Mouse (Mus musculus) heart, embryonic 16.5 days (tissue): Measurements from ENCODE around the gene Pex26. TPM values are rescaled to one million over a fixed set of nuclear protein-coding genes. Genes with fewer than 3 reads are reported as not detected.

Experiments used
- ATAC-seq: fragments of 200-750 bp; cut with Nextera tagmentation; replicated peaks from 2 replicates; pipeline ENCODE4 v1.8.0; 2017; ENCODE audit warnings: moderate number of reproducible peaks; ENCODE audit not compliant: insufficient read depth, low FRiP score; ENCODE audit errors: extremely low read depth
- H3K27ac ChIP-seq: fragments of 300-500 bp; sonication (generic); 2 replicates; pipeline ENCODE4 v1.5.1; 2014; ENCODE audit warnings: mild to moderate bottlenecking, low read length, control low read depth, moderate library complexity
- H3K27me3 ChIP-seq: fragments of 300-500 bp; sonication (generic); 2 replicates; pipeline ENCODE4 v1.6.1; 2014; ENCODE audit warnings: low read length, mixed read lengths; ENCODE audit not compliant: control insufficient read depth, insufficient read depth
- H3K36me3 ChIP-seq: fragments of 300-500 bp; sonication (generic); 2 replicates; pipeline ENCODE4 v1.6.1; 2014; ENCODE audit not compliant: control insufficient read depth, insufficient read depth
- H3K4me1 ChIP-seq: fragments of 300-500 bp; sonication (generic); 2 replicates; pipeline ENCODE4 v1.6.1; 2014; ENCODE audit warnings: low read length, mixed read lengths; ENCODE audit not compliant: control insufficient read depth, insufficient read depth
- H3K4me2 ChIP-seq: fragments of 300-500 bp; sonication (generic); 2 replicates; pipeline ENCODE4 v1.6.1; 2014; ENCODE audit warnings: low read depth, mild to moderate bottlenecking, control low read depth, low read length
- H3K4me3 ChIP-seq: fragments of 300-500 bp; sonication (generic); 2 replicates; pipeline ENCODE4 v1.5.1; 2014; ENCODE audit warnings: mild to moderate bottlenecking, control low read depth, low read length
- H3K9ac ChIP-seq: fragments of 300-500 bp; sonication (generic); 2 replicates; pipeline ENCODE4 v1.6.1; 2014; ENCODE audit warnings: low read length, control low read depth
- H3K9me3 ChIP-seq: fragments of 300-500 bp; sonication (generic); replicated peaks from 2 replicates; pipeline ENCODE4 v1.6.1; 2016; ENCODE audit warnings: low read length; ENCODE audit not compliant: control insufficient read depth
- WGBS: fragments of 180-500 bp; shearing (Covaris S2); extraction: QIAGEN DNeasy Blood & Tissue Kit; methylation state at CpG from one replicate; pipeline ENCODE4 v1.1.7; 2014; 5-methylcytosine and 5-hydroxymethylcytosine counted together
- polyA plus RNA-seq: library from polyadenylated mRNA; unstranded; fragments of >200 nt; fragmentation: Nextera tagmentation; extraction: Ambion mirVana; gene quantifications from 2 replicates; pipeline ENCODE4 v1.2.1, GENCODE M21; 2015

Gene Pex26
- polyA plus RNA-seq, 1 experiment from 2014 or later, result 6.7 TPM

DNA sequence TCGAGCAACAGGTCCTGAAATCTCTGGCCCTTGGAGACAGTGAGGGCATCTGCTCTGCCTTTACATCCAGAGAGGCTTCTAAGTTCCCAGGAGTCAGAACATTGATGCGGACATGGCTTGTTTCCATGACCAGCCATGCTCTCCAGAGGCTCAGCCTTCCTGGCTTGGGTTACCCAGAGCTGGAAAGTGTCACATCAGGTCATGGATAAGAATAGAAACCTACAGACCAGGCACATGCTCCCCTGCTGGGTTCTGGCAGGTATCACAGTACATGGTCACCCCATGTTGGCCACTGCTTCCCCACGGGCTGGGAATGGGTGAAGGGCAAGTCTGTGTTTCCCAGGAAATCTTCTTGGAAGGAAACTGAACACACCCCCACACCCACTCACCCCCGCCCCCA, 35.9 kb downstream of the Pex26 start:
- Histone ChIP-seq H3K9me3 (no peaks in the 10 kb centered on the region), H3K36me3 (no peaks in the 10 kb centered on the region), H3K27me3 (no peaks in the 10 kb centered on the region), H3K9ac (no peak overlapping the region), H3K4me2 (no peak overlapping the region), H3K4me1 (peaks cover 6% of the 10 kb centered on the region), H3K4me3 (no peak overlapping the region), H3K27ac (no peak overlapping the region)
- ATAC-seq, result peak; percentile 47
- WGBS, result 58% methylated on average over 4 of the region's 4 CpGs

DNA sequence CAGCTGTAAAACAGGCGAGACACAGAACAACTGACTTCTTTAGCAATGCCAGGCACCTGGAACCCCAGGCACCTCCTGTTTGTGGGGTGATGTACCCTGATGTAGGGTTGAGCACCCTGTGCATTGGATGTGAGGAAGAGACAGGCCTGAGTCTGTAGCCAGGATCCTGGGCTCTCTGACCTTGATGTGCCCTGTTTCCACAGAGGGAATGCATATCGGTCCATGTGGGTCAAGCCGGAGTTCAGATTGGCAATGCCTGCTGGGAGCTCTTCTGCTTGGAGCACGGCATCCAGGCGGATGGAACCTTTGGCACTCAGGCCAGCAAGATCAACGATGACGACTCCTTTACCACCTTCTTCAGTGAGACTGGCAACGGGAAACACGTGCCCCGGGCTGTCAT, 36.7 kb downstream of the Pex26 start:
- Histone ChIP-seq H3K27ac (no peak overlapping the region), H3K4me1 (peaks cover 6% of the 10 kb centered on the region), H3K9ac (no peak overlapping the region), H3K4me2 (no peak overlapping the region), H3K9me3 (no peaks in the 10 kb centered on the region), H3K4me3 (no peak overlapping the region), H3K27me3 (no peaks in the 10 kb centered on the region), H3K36me3 (no peaks in the 10 kb centered on the region)
- no peak for ATAC-seq
- 77% methylated on average over 10 of the region's 10 CpGs for WGBS

DNA sequence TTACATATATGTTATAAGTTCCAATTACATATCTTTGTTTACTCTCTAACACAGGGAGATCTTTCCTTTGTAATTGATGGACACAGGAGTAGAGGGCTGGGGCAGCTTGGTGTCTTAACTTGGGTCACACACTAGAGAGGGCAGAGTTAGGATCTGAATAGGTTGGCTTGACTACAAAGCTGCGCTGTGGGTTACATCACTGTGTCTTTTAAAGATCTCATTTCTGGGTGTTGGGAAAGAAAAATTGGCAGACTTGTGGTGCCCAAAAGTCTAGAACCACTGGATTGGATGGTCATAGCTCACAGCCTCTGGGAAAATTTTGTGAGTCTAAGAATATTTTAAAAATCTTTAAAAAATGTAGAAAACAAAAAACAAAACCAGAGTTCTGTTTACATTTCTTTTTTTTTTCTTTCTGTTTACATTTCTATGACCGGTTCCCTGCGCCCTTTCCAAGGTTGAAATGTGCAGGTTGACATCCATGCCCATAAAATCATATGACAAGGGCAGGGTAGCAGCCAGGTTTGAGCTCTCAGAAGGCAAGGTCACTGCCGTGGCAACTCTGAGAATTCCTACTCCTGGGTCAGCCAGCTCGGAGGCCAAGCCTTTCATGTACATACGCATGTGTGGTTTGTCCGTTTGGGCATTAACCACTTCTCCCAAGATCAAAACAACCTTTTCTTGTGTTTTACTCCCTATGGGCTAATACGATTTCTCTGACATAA, 38.6 kb downstream of the Pex26 start:
- H3K4me3 ChIP-seq, result no peak overlapping the region
- ATAC-seq, result no peak
- peaks cover 6% of the 10 kb centered on the region for H3K4me1 ChIP-seq
- no peak overlapping the region for H3K9ac ChIP-seq
- no peak overlapping the region for H3K4me2 ChIP-seq
- 81% methylated on average over 8 of the region's 8 CpGs for WGBS
- H3K36me3 ChIP-seq, result no peaks in the 10 kb centered on the region
- H3K27ac ChIP-seq, result no peak overlapping the region
- H3K9me3 ChIP-seq, result no peaks in the 10 kb centered on the region
- no peaks in the 10 kb centered on the region for H3K27me3 ChIP-seq

DNA sequence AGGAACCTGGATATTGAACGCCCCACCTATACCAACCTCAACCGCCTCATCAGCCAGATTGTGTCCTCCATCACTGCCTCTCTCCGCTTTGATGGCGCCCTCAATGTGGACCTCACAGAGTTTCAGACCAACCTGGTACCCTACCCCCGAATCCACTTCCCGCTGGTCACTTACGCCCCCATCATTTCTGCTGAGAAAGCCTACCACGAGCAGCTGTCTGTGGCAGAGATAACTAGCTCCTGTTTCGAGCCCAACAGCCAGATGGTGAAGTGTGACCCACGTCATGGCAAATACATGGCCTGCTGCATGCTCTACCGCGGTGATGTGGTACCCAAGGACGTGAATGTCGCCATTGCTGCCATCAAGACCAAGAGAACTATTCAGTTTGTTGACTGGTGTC, 39.5 kb downstream of the Pex26 start:
- Histone ChIP-seq H3K27ac (no peak overlapping the region), H3K36me3 (no peaks in the 10 kb centered on the region), H3K4me2 (no peak overlapping the region), H3K9ac (no peak overlapping the region), H3K9me3 (no peaks in the 10 kb centered on the region), H3K27me3 (no peaks in the 10 kb centered on the region), H3K4me1 (peaks cover 6% of the 10 kb centered on the region), H3K4me3 (no peak overlapping the region)
- WGBS, result 91% methylated on average over 14 of the region's 14 CpGs
- ATAC-seq, result no peak

DNA sequence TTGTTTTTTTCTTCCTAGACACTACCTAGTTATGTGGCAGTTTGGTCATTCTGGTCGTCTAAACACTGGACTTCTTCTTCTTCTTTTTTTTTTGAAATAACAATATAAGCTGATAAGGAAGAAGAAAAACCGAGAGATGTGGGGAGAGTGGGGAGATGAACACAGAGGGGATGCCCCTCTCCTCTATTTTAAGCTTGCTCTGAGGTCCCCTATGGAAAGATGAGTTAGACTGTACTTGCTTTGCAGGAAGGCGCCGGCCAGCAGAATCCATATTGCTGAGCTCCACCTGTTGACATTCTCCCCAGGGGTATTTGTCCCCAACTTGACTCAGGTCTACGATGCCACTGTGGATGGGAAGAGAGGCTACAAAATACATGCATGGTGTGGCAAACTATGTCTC, 40.6 kb downstream of the Pex26 start:
- H3K9ac ChIP-seq, result no peak overlapping the region
- 54% methylated on average over 5 of the region's 5 CpGs for WGBS
- H3K9me3 ChIP-seq, result no peaks in the 10 kb centered on the region

DNA sequence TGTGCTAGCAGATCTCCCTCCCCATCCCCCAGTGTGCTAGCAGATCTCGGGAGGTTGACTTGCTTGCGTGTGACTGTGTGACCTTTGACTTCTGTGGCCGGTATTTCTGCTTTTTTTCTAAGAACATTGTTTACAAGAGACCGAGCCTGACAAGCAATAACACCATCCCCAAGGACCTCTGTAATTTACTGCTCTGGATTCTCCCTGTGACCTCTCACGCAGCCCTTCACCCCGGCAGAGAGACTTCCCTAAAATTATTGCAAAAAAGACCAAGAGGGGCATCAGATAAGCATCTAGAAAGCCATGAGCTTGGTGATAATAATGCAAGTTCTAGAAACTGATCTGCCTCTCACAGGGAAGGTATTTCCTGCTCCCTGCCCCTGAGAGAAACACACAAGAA, 41.5 kb downstream of the Pex26 start:
- Histone ChIP-seq H3K4me1 (no peaks in the 10 kb centered on the region), H3K36me3 (no peaks in the 10 kb centered on the region), H3K27ac (no peak overlapping the region), H3K4me3 (no peak overlapping the region; the same call in 1 of the 2 replicates), H3K4me2 (no peak overlapping the region), H3K27me3 (no peaks in the 10 kb centered on the region), H3K9me3 (no peaks in the 10 kb centered on the region), H3K9ac (no peak overlapping the region)
- 31% methylated on average over 6 of the region's 6 CpGs for WGBS
- ATAC-seq, result no peak

More for the DNA sequence above, 40.6 kb downstream of the Pex26 start:
- Histone ChIP-seq H3K36me3 (no peaks in the 10 kb centered on the region), H3K27ac (no peak overlapping the region), H3K4me1 (peaks cover 5% of the 10 kb centered on the region), H3K27me3 (no peaks in the 10 kb centered on the region), H3K4me2 (no peak overlapping the region), H3K4me3 (no peak overlapping the region)
- no peak for ATAC-seq

DNA sequence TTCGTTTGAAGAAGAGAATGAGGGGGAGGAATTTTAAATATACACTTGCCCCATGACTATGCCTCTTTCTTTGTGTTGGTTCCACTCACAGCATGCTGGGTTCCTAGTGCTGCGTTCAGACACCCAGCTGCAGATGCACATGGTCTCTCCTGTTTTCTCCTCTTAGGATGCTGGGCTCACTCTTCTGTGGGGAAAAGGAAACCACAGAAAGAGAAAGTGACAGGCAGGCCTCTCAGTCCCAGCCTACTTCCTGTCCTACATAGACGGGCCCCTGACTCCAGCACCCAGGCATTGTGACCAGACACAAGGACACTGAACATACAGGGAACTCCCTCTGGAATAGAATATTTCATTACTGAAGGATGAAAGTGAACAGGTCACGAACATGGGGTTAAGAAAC, 42.6 kb downstream of the Pex26 start:
- Histone ChIP-seq H3K9me3 (no peaks in the 10 kb centered on the region), H3K4me2 (no peak overlapping the region), H3K36me3 (no peaks in the 10 kb centered on the region), H3K9ac (no peak overlapping the region), H3K27ac (peak overlapping the region; percentile 68; the same call in 1 of the 2 replicates), H3K4me1 (no peaks in the 10 kb centered on the region), H3K27me3 (no peaks in the 10 kb centered on the region), H3K4me3 (no peak overlapping the region)
- WGBS, result 51% methylated on average over 4 of the region's 4 CpGs
- no peak; the same call in 1 of the 2 replicates for ATAC-seq

DNA sequence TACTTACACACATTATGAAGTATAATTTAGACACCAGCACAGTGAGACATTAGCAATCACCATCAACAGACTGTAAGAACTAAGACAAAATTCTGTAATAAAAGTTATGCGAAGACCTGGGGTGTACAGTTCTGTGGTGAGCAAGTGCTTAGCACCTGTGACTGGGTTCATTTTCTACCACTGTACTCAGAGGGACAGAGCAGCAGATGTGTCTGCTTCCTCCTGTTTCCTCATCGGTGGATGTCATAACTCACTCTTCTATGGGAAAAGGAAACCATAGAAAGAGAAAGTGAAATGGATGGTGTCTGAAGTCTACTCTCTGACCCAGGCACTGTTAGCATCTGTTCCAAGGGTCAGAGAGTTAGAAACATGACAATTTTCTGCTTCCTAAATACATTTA, 43.3 kb downstream of the Pex26 start:
- no peak overlapping the region for H3K4me2 ChIP-seq
- no peaks in the 10 kb centered on the region for H3K36me3 ChIP-seq
- H3K4me3 ChIP-seq, result no peak overlapping the region
- H3K27me3 ChIP-seq, result no peaks in the 10 kb centered on the region
- 82% methylated on average over 2 of the region's 2 CpGs for WGBS
- H3K4me1 ChIP-seq, result no peaks in the 10 kb centered on the region
- no peaks in the 10 kb centered on the region for H3K9me3 ChIP-seq
- no peak for ATAC-seq
- no peak overlapping the region for H3K27ac ChIP-seq
- H3K9ac ChIP-seq, result no peak overlapping the region

DNA sequence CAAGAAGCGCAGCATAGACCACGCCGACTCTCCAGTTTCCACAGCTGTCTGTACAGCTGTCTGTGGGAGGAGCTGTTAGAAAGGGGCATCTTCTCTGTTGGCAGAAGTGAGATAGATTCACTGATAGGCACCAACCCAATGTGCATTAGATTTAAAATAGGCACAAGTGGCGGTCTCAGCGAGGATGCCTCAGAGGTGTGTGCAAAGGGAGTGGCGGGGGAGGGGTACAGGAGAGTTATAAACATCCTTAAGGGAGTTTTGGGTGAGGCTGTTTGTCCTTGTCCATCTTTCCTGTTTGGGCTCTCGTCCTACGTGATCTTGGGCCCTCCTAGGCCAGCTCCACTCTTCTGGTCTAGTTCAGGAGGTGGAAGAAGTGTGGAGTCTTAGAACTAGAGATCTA, 45.0 kb downstream of the Pex26 start:
- Histone ChIP-seq H3K9me3 (no peaks in the 10 kb centered on the region), H3K4me3 (no peak overlapping the region), H3K4me2 (no peak overlapping the region), H3K4me1 (no peaks in the 10 kb centered on the region), H3K27ac (no peak overlapping the region), H3K27me3 (no peaks in the 10 kb centered on the region), H3K9ac (no peak overlapping the region), H3K36me3 (no peaks in the 10 kb centered on the region)
- 47% methylated on average over 8 of the region's 8 CpGs for WGBS
- no peak for ATAC-seq
